Mouse (Mus musculus): ENCODE measurements around the gene Arl4a. TPM values are rescaled to one million over a fixed set of nuclear protein-coding genes. Genes with fewer than 3 reads are reported as not detected.

Gene Arl4a
- polyA plus RNA-seq, 2 experiments, result 27.8 to 77.8 TPM

GRCm38 (mm10) chr12:39989136-39989535, 48.7 kb downstream of the Arl4a start:
- Histone ChIP-seq H3K36me3 (ENCODE audit: control insufficient read depth, insufficient read depth, low read length) (no peaks in the 10 kb centered on the region), H3K4me3 (replicated peaks; ENCODE audit: low read length) (no peak overlapping the region), H3K27ac (replicated peaks; ENCODE audit: low read depth, low read length) (no peak overlapping the region), H3K9me3 (ENCODE audit: control insufficient read depth, low read length) (no peaks in the 10 kb centered on the region), H3K9ac (ENCODE audit: low read depth, low read length, severe bottlenecking) (no peak overlapping the region), H3K4me2 (replicated peaks; ENCODE audit: low read depth, low read length, severe bottlenecking) (no peak overlapping the region), H3K27me3 (ENCODE audit: control insufficient read depth, insufficient read depth, low read length) (no peaks in the 10 kb centered on the region), H3K4me1 (ENCODE audit: control insufficient read depth, insufficient read depth, low read length) (no peaks in the 10 kb centered on the region)
- TF ChIP-seq POLR2A (IDR thresholded peaks at IDR 0.05; ENCODE audit: borderline replicate concordance, extremely low read depth, insufficient read depth, insufficient read length), result no peak
- no peak for ATAC-seq (ENCODE audit: low FRiP score, low read depth)
- no peak for DNase-seq (ENCODE audit: low spot score)
- WGBS, result 88% methylated on average over 4 of the region's 4 CpGs

GRCm38 (mm10) chr12:39987177-39987576, 50.6 kb downstream of the Arl4a start:
- Histone ChIP-seq H3K27me3 (ENCODE audit: control insufficient read depth, insufficient read depth, low read length) (no peaks in the 10 kb centered on the region), H3K9me3 (ENCODE audit: control insufficient read depth, low read length) (no peaks in the 10 kb centered on the region), H3K36me3 (ENCODE audit: control insufficient read depth, insufficient read depth, low read length) (no peaks in the 10 kb centered on the region), H3K4me1 (ENCODE audit: control insufficient read depth, insufficient read depth, low read length) (no peaks in the 10 kb centered on the region), H3K27ac (replicated peaks; ENCODE audit: low read depth, low read length) (no peak overlapping the region), H3K4me2 (replicated peaks; ENCODE audit: low read depth, low read length, severe bottlenecking) (no peak overlapping the region), H3K4me3 (replicated peaks; ENCODE audit: low read length) (no peak overlapping the region), H3K9ac (ENCODE audit: low read depth, low read length, severe bottlenecking) (no peak overlapping the region)
- no peak for DNase-seq (ENCODE audit: low spot score)
- no peak for ATAC-seq (ENCODE audit: low FRiP score, low read depth)
- WGBS, result 85% methylated on average over 4 of the region's 4 CpGs
- no peak for TF ChIP-seq POLR2A (IDR thresholded peaks at IDR 0.05; ENCODE audit: borderline replicate concordance, extremely low read depth, insufficient read depth, insufficient read length)

- 95% methylated on average over 7 of the region's 7 CpGs for WGBS
Measured at GRCm38 (mm10) chr12:39985639-39986038, 52.2 kb downstream of the Arl4a start.

GRCm38 (mm10) chr12:39979792-39980191, 58.0 kb downstream of the Arl4a start:
- Histone ChIP-seq H3K9me3 (ENCODE audit: control insufficient read depth, low read length) (no peaks in the 10 kb centered on the region), H3K36me3 (ENCODE audit: control insufficient read depth, insufficient read depth, low read length) (no peaks in the 10 kb centered on the region), H3K27me3 (ENCODE audit: control insufficient read depth, insufficient read depth, low read length) (no peaks in the 10 kb centered on the region), H3K4me1 (ENCODE audit: control insufficient read depth, insufficient read depth, low read length) (peaks cover 3% of the 10 kb centered on the region; the same call in 1 of the 2 replicates), H3K4me2 (replicated peaks; ENCODE audit: low read depth, low read length, severe bottlenecking) (no peak overlapping the region), H3K4me3 (replicated peaks; ENCODE audit: low read length) (no peak overlapping the region), H3K9ac (ENCODE audit: low read depth, low read length, severe bottlenecking) (no peak overlapping the region), H3K27ac (replicated peaks; ENCODE audit: low read depth, low read length) (no peak overlapping the region)
- DNase-seq (ENCODE audit: low spot score), result no peak
- 71% methylated on average over 1 of the region's 1 CpGs for WGBS
- no peak for ATAC-seq (ENCODE audit: low FRiP score, low read depth)
- TF ChIP-seq POLR2A (IDR thresholded peaks at IDR 0.05; ENCODE audit: borderline replicate concordance, extremely low read depth, insufficient read depth, insufficient read length), result no peak

More at GRCm38 (mm10) chr12:39985639-39986038, 52.2 kb downstream of the Arl4a start:
- Histone ChIP-seq H3K4me1 (ENCODE audit: control insufficient read depth, insufficient read depth, low read length) (no peaks in the 10 kb centered on the region), H3K4me3 (replicated peaks; ENCODE audit: low read length) (no peak overlapping the region), H3K9ac (ENCODE audit: low read depth, low read length, severe bottlenecking) (no peak overlapping the region), H3K4me2 (replicated peaks; ENCODE audit: low read depth, low read length, severe bottlenecking) (no peak overlapping the region), H3K27ac (replicated peaks; ENCODE audit: low read depth, low read length) (no peak overlapping the region), H3K9me3 (ENCODE audit: control insufficient read depth, low read length) (no peaks in the 10 kb centered on the region), H3K36me3 (ENCODE audit: control insufficient read depth, insufficient read depth, low read length) (no peaks in the 10 kb centered on the region), H3K27me3 (ENCODE audit: control insufficient read depth, insufficient read depth, low read length) (no peaks in the 10 kb centered on the region)
- no peak for TF ChIP-seq POLR2A (IDR thresholded peaks at IDR 0.05; ENCODE audit: borderline replicate concordance, extremely low read depth, insufficient read depth, insufficient read length)
- ATAC-seq (ENCODE audit: low FRiP score, low read depth), result no peak
- no peak for DNase-seq (ENCODE audit: low spot score)

- no peak overlapping the region for H3K27ac ChIP-seq (replicated peaks; ENCODE audit: low read depth, low read length)
- no peaks in the 10 kb centered on the region for H3K9me3 ChIP-seq (ENCODE audit: control insufficient read depth, low read length)
- no peaks in the 10 kb centered on the region for H3K27me3 ChIP-seq (ENCODE audit: control insufficient read depth, insufficient read depth, low read length)
- H3K36me3 ChIP-seq (ENCODE audit: control insufficient read depth, insufficient read depth, low read length), result no peaks in the 10 kb centered on the region
- ATAC-seq (ENCODE audit: low FRiP score, low read depth) (no peak), DNase-seq (ENCODE audit: low spot score) (no peak)
- H3K4me2 ChIP-seq (replicated peaks; ENCODE audit: low read depth, low read length, severe bottlenecking), result no peak overlapping the region
- WGBS, result 95% methylated on average over 5 of the region's 5 CpGs
- H3K4me3 ChIP-seq (replicated peaks; ENCODE audit: low read length), result no peak overlapping the region
- H3K4me1 ChIP-seq (ENCODE audit: control insufficient read depth, insufficient read depth, low read length), result peaks cover 3% of the 10 kb centered on the region; the same call in 1 of the 2 replicates
- H3K9ac ChIP-seq (ENCODE audit: low read depth, low read length, severe bottlenecking), result no peak overlapping the region
- TF ChIP-seq POLR2A (IDR thresholded peaks at IDR 0.05; ENCODE audit: borderline replicate concordance, extremely low read depth, insufficient read depth, insufficient read length), result no peak
Measured at GRCm38 (mm10) chr12:39979066-39979465, 58.8 kb downstream of the Arl4a start.

Measured in limb, embryonic 14.5 days (tissue).